In genomic region chr1:182861671-182862358, GRCm38 (mm10) we compare ENCODE assay signal across 17 mouse cellular contexts.
A peak's percentile ranks its signal among the peaks of the same experiment; 100 is the strongest.
DNase-seq lines count a peak whose midpoint lies in the region; ATAC-seq and TF ChIP-seq lines count a peak whose summit lies in the region.
"Had no signal": no experiment of that assay in that cellular context is flagged by ENCODE, and none has a peak within 500 bp of the region (broad histone marks: within the 10 kb centered on the region; RNA-seq: fewer than 3 reads in every experiment).

No protein-coding gene starts in this region.

- H3K9me3 ChIP-seq in kidney, postnatal 0 days (replicated peaks; ENCODE audit: low read length), result no peaks in the 10 kb centered on the region
- H3K9me3 ChIP-seq in embryonic facial prominence, embryonic 10.5 days, result no peaks in the 10 kb centered on the region

- 0 out of 2 replicates have a peak, but pooled peaks cover 3% of the 10 kb centered on the region for H3K4me1 ChIP-seq in kidney, postnatal 0 days (replicated peaks; ENCODE audit: insufficient read depth, low read length)
- H3K4me1 ChIP-seq in embryonic facial prominence, embryonic 10.5 days, result peaks cover 11% of the 10 kb centered on the region

- ATAC-seq in cerebellum, adult (ENCODE audit: insufficient number of reproducible peaks, low FRiP score, low TSS enrichment), result peak; percentile 65; the same call in 1 of the 2 replicates
- ATAC-seq in kidney, postnatal 0 days (replicated peaks; ENCODE audit: low FRiP score, low read depth), result peak; percentile 80

- no peak overlapping the region for H3K4me2 ChIP-seq in kidney, postnatal 0 days (ENCODE audit: low read length)

- no peak overlapping the region for H3K27ac ChIP-seq in kidney, postnatal 0 days
- H3K27ac ChIP-seq in embryonic facial prominence, embryonic 10.5 days (replicated peaks), result peak overlapping the region; percentile 31; the same call in 1 of the 2 replicates
- H3K27ac ChIP-seq: macrophage had no signal

- H3K36me3 ChIP-seq in kidney, postnatal 0 days (ENCODE audit: insufficient read depth, low read length), result no peaks in the 10 kb centered on the region
- H3K36me3 ChIP-seq in embryonic facial prominence, embryonic 10.5 days (replicated peaks), result no peaks in the 10 kb centered on the region

- H3K4me3 ChIP-seq in kidney, postnatal 0 days (replicated peaks; ENCODE audit: low read depth, low read length), result no peak overlapping the region
- no peak overlapping the region for H3K4me3 ChIP-seq in embryonic facial prominence, embryonic 10.5 days
- H3K4me3 ChIP-seq: erythroblast, embryonic 14.5 days; myocyte had no signal

- no peak for TF ChIP-seq CTCF in kidney, postnatal 0 days (IDR thresholded peaks at IDR 0.05; ENCODE audit: low read depth)

- no peak overlapping the region for H3K9ac ChIP-seq in kidney, postnatal 0 days (ENCODE audit: low read depth, low read length)

- no peak for DNase-seq in cerebellum, adult 11 months
- peak; percentile 76 for DNase-seq in kidney, postnatal 0 days (ENCODE audit: low spot score)
- no peak for DNase-seq in kidney, adult 18-20 months
- no peak for DNase-seq in embryonic facial prominence, embryonic 10.5 days (ENCODE audit: low spot score)
- DNase-seq in mesoderm, embryonic 11.5 days (ENCODE audit: low read depth, low spot score), result peak; percentile 52
- DNase-seq in thymus, postnatal 25 days, result no peak
- no peak for DNase-seq in left cerebral cortex, adult 9 months (ENCODE audit: low spot score in 2 of 2)
- DNase-seq: adrenal gland, adult 2 months; heart, adult 11 months; kidney, adult 8-10 months; left cerebral cortex, postnatal 4 days; retina, postnatal 1 day; thymus, postnatal 4 days had no signal

- WGBS in kidney, postnatal 0 days, result 19% methylated on average over 7 of the region's 7 CpGs
- 39% methylated on average over 7 of the region's 7 CpGs for WGBS in embryonic facial prominence, embryonic 10.5 days

- no peaks in the 10 kb centered on the region for H3K27me3 ChIP-seq in kidney, postnatal 0 days (ENCODE audit: insufficient read depth, low read length)
- no peaks in the 10 kb centered on the region for H3K27me3 ChIP-seq in embryonic facial prominence, embryonic 10.5 days (replicated peaks; ENCODE audit: low read depth, poor library complexity, severe bottlenecking)

Comparison
In these comparisons a context has a peak if more than half of its experiments do, and no peak if none do; other contexts are left out.
1. DNase-seq: peak in kidney, postnatal 0 days (single experiment) and mesoderm, embryonic 11.5 days (single experiment); none in cerebellum, adult 11 months (single experiment), kidney, adult 18-20 months (single experiment), embryonic facial prominence, embryonic 10.5 days (single experiment), thymus, postnatal 25 days (single experiment) and left cerebral cortex, adult 9 months (0 of 2).